Mouse (Mus musculus) liver, embryonic 13.5 days (tissue): ENCODE measurements around the gene Dgki. TPM values are rescaled to one million over a fixed set of nuclear protein-coding genes. Genes with fewer than 3 reads are reported as not detected.
"Not testable (repeated sequence)": the region's sequence is repeated elsewhere in the genome, so short reads cannot be mapped to it uniquely, and the experiment has no call there.

Experiments
- ATAC-seq: fragments of 200-750 bp; cut with Nextera tagmentation; 2 replicates; pipeline ENCODE4 v1.8.0; 2017; ENCODE audit warnings: low read depth, mild to moderate bottlenecking, moderate number of reproducible peaks, moderate library complexity
- DNase-seq: peaks from one replicate; pipeline ENCODE4 v3.0.0; 2022
- H3K27ac ChIP-seq: fragments of 300-500 bp; sonication (generic); 2 replicates; pipeline ENCODE4 v1.5.1; 2015; ENCODE audit warnings: moderate library complexity, mild to moderate bottlenecking, inconsistent platforms
- H3K27me3 ChIP-seq: fragments of 300-500 bp; sonication (generic); 2 replicates; pipeline ENCODE4 v1.6.1; 2015; ENCODE audit warnings: mild to moderate bottlenecking, inconsistent platforms
- H3K36me3 ChIP-seq: fragments of 300-500 bp; sonication (generic); 2 replicates; pipeline ENCODE4 v1.6.1; 2015; ENCODE audit warnings: mild to moderate bottlenecking, inconsistent platforms
- H3K4me1 ChIP-seq: fragments of 300-500 bp; sonication (generic); replicated peaks from 2 replicates; pipeline ENCODE4 v1.6.1; 2015; ENCODE audit warnings: inconsistent platforms
- H3K4me2 ChIP-seq: fragments of 300-500 bp; sonication (generic); 2 replicates; pipeline ENCODE4 v1.6.1; 2015; ENCODE audit warnings: inconsistent platforms, mild to moderate bottlenecking, moderate library complexity
- H3K4me3 ChIP-seq: fragments of 300-500 bp; sonication (generic); replicated peaks from 2 replicates; pipeline ENCODE4 v1.5.1; 2015; ENCODE audit warnings: mild to moderate bottlenecking, inconsistent platforms
- H3K9ac ChIP-seq: fragments of 300-500 bp; sonication (generic); 2 replicates; pipeline ENCODE4 v1.6.1; 2015; ENCODE audit warnings: mild to moderate bottlenecking, inconsistent platforms
- H3K9me3 ChIP-seq: fragments of 300-500 bp; sonication (generic); replicated peaks from 2 replicates; pipeline ENCODE4 v1.6.1; 2016; ENCODE audit warnings: inconsistent platforms
- WGBS: fragments of 180-500 bp; shearing (Covaris S2); methylation state at CpG from one replicate; pipeline ENCODE4 v1.1.7; 2015; ENCODE audit not compliant: insufficient replicate concordance; 5-methylcytosine and 5-hydroxymethylcytosine counted together
- polyA plus RNA-seq: library from polyadenylated mRNA; unstranded; fragments of >200 nt; fragmentation: Nextera tagmentation; extraction: Ambion mirVana; gene quantifications from 2 replicates; pipeline ENCODE4 v1.2.1, GENCODE M21; 2015

Dgki gene
- polyA plus RNA-seq, 1 experiment from 2014 or later = 0.06 TPM

DNA sequence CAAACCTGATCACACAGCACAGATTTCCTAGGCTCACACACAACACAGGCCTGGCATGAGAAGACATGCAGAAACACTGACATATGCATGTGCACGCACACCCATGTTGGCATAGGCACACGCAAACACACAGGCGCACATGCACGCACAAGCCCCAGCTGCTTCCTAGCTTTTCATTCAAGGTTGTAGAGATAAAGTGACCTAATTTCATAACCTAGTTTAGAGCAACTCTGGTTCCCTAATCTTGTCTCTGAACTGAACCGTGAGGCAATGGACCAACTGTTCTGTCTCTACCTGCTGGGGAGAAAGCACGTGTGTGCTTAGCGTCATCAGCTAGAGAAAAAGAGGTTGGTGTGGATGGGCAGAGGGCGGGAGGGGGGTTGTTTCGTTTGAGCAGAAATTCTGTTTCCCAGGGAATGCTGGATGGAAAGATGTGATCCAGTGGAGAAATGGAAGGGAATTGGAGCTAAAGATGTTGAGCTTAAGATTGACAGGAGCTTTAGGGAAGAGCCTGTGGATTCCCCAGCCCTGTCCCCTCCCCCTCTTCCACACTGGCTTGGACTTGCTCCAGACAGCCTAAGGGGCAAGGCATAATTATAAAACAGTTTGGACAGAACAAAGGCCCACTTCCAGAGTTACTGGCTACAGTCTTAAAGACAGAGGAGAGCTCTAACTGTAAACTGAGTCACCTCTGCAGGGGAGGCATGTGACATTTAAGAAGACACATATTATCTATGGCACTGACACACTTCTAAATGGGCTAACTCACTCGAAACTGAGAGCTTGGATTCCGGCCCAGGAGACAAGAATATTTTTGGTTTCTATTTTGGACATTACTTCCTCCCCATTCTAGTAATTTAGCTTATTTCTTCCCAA, 156.8 kb downstream of the Dgki start:
- H3K27me3 ChIP-seq = no peaks in the 10 kb centered on the region
- DNase-seq (no peak), ATAC-seq (no peak)
- no peaks in the 10 kb centered on the region for H3K36me3 ChIP-seq
- no peak overlapping the region for H3K4me2 ChIP-seq
- H3K27ac ChIP-seq = no peak overlapping the region
- H3K9ac ChIP-seq = no peak overlapping the region
- H3K9me3 ChIP-seq = no peaks in the 10 kb centered on the region
- WGBS = 69% methylated on average over 11 of the region's 11 CpGs
- no peaks in the 10 kb centered on the region for H3K4me1 ChIP-seq
- H3K4me3 ChIP-seq = no peak overlapping the region

DNA sequence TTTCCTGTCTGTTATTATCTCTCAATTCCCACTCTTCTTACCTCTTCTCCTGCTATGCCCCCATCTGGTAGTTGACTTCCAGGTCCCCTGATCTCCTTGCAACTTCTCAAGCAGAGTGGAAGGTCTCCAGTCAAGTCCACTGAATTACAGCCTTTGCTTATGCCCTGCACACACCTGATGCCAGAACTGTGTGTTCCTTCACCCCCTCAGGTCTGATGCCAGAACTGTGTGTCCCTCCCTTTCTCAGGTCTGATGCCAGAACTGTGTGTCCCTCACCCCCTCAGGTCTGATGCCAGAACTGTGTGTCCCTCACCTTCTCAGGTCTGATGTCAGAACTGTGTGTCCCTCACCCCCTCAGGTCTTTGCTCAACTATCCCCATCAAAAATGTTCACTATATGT, 161.2 kb downstream of the Dgki start:
- no peak overlapping the region for H3K9ac ChIP-seq
- H3K4me1 ChIP-seq = no peaks in the 10 kb centered on the region
- ATAC-seq (no peak), DNase-seq (no peak)
- H3K36me3 ChIP-seq = no peaks in the 10 kb centered on the region
- H3K9me3 ChIP-seq = no peaks in the 10 kb centered on the region
- no peak overlapping the region for H3K4me3 ChIP-seq
- no peak overlapping the region for H3K4me2 ChIP-seq
- no peaks in the 10 kb centered on the region for H3K27me3 ChIP-seq
- no peak overlapping the region for H3K27ac ChIP-seq

DNA sequence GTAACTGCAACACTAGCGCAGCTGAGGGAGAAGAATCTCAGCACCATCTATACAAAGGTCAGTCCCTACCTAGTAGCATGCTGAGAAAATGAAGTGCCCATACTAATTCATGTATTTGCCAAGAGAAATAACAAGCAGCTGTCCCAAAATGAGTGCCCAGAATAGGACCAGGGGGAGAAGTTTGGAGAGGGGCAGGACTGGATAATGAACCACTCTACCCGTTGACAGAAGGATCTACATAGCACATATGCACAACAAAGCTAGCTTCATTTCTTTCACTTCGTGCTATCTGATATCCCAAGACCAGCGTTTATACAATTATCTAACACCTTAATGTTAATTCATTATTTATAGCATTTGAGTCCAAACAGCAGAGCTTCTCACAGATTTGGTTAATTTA, 168.7 kb downstream of the Dgki start:
- H3K27me3 ChIP-seq = no peaks in the 10 kb centered on the region
- H3K4me1 ChIP-seq = no peaks in the 10 kb centered on the region
- no peaks in the 10 kb centered on the region for H3K9me3 ChIP-seq
- no peak for ATAC-seq
- no peak for DNase-seq
- H3K4me3 ChIP-seq = no peak overlapping the region
- no peak overlapping the region for H3K4me2 ChIP-seq
- no peak overlapping the region for H3K27ac ChIP-seq
- 68% methylated on average over 4 of the region's 4 CpGs for WGBS
- H3K9ac ChIP-seq = no peak overlapping the region
- no peaks in the 10 kb centered on the region for H3K36me3 ChIP-seq

DNA sequence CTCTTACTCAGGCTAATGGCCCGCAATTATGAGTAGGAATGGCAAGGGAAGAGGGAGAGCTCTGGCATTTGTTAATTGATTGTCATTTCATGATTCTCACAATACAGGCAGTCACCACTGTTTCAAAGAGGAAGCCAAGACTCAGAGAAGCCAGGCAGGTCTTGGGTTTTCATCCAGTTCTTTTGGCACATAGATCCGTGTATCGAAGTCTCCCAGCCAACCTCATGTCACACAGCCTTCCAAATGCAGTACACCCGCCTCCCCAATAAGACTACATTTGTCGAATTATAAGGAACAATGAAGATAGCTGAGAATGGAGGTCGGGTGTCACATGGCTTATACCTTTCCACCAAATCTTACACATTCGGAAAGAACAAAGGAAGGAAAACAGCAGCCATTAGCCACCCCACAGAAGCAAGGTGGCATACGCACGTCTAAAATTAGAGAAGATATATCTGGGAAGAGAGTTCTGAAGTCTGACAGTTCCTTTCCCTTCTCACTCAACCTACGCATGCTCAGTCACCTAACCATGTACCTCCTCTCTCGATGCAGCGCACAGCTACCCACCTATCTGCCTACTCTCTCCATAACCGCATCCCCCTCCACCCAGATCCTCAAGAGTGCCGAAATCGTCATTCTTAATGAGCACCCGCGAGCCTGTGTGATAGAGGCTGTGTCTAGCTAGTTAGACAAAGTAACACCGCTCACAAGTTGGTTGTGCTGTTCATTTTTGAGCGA, 179.4 kb downstream of the Dgki start:
- no peak overlapping the region for H3K4me3 ChIP-seq
- H3K27me3 ChIP-seq = no peaks in the 10 kb centered on the region
- H3K9me3 ChIP-seq = no peaks in the 10 kb centered on the region
- H3K36me3 ChIP-seq = no peaks in the 10 kb centered on the region
- ATAC-seq (no peak), DNase-seq (no peak)
- no peak overlapping the region for H3K9ac ChIP-seq
- WGBS = 73% methylated on average over 19 of the region's 19 CpGs
- H3K4me1 ChIP-seq = no peaks in the 10 kb centered on the region
- H3K4me2 ChIP-seq = no peak overlapping the region
- no peak overlapping the region for H3K27ac ChIP-seq

DNA sequence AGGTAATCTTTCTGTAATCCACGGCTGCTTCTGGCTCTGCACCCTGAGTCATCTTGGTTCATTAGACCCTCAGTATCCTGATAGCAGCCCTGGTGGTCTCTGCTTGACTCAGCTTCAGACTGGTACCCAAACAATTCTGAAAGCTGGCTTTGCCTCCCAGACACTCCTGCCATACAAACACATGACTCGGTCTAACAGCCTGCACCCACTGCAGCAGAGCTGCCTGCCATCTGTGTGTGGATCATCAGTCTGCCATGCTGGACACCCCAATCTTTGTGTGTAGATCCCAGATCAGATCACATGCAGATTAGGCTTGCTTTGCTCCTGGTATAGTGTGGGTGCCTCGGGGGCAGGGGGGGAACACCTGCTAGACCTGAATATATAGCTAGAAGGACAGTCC, 180.8 kb downstream of the Dgki start:
- ATAC-seq = no peak
- H3K27me3 ChIP-seq = no peaks in the 10 kb centered on the region
- no peak overlapping the region for H3K4me3 ChIP-seq
- WGBS = 50% methylated on average over 3 of the region's 3 CpGs
- no peaks in the 10 kb centered on the region for H3K9me3 ChIP-seq
- H3K4me2 ChIP-seq = no peak overlapping the region
- no peak overlapping the region for H3K9ac ChIP-seq
- H3K36me3 ChIP-seq = no peaks in the 10 kb centered on the region
- H3K4me1 ChIP-seq = no peaks in the 10 kb centered on the region
- H3K27ac ChIP-seq = no peak overlapping the region
- DNase-seq = no peak

DNA sequence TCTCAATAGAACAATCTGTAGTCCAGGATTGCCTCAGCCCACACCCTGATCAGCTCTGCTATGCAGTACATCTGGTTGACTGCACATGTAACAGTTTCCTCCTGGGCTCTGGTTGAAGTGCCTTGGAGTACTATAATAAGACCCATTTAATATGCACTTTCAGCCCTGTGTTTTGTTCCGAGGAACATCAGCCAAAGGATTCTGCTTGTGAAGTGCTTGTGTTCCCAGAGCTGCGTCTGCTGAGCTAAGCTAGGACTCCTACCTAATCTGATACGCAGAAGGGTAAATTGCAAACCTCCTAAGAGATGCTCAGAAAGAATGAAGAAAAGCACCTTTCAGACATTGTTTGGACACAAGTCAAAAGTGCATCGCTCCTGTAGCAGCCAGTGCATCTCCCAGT, 186.9 kb downstream of the Dgki start:
- ATAC-seq (no peak), DNase-seq (no peak)
- no peak overlapping the region for H3K4me3 ChIP-seq
- no peaks in the 10 kb centered on the region for H3K27me3 ChIP-seq
- no peak overlapping the region for H3K9ac ChIP-seq
- H3K36me3 ChIP-seq = no peaks in the 10 kb centered on the region
- no peak overlapping the region for H3K27ac ChIP-seq
- H3K4me1 ChIP-seq = no peaks in the 10 kb centered on the region
- no peaks in the 10 kb centered on the region for H3K9me3 ChIP-seq
- no peak overlapping the region for H3K4me2 ChIP-seq
- WGBS = 74% methylated on average over 4 of the region's 4 CpGs

DNA sequence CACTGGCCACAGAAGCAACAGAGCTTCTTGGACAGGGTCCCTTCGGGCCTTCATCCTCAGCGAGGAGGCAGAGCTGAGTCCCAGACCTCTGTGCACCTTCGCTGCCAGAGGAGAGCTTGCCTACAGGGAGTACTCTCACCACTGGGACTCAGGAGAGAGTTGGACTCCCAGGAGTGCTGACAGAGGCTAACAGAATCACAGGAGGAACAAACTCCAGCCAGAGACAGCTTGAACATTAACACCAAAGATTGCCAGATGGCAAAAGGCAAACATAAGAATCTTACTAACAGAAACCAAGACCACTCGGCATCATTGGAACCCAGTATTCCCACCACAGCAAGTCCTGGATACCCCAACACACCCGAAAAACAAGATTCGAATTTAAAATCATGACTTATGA, 193.7 kb downstream of the Dgki start:
- not testable (repeated sequence) for H3K4me1 ChIP-seq, H3K27ac ChIP-seq, H3K4me3 ChIP-seq, H3K9me3 ChIP-seq, ATAC-seq, H3K9ac ChIP-seq, H3K36me3 ChIP-seq, H3K4me2 ChIP-seq, DNase-seq, H3K27me3 ChIP-seq
- 56% methylated on average over 6 of the region's 6 CpGs for WGBS

DNA sequence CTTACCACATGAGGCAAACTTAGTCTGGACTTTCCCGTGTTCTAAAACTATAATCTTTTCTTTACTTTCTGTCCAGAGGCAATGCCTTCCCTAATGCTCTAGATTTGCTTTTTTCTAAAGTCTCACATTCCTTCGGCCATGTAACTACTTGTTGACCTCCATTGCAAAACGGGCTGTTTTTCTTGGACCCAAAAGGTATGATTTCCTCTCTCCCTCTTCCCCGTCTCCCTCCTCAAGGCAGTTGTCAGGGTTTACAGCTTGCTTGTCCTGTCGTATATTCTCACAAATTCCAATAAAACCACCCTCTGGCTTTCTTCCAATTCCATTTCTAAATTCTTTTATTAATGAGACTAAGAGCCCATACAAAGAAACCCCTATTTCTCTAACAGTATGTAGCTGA, 199.6 kb downstream of the Dgki start:
- Histone ChIP-seq H3K9ac (no peak overlapping the region), H3K9me3 (no peaks in the 10 kb centered on the region), H3K36me3 (no peaks in the 10 kb centered on the region), H3K4me1 (no peaks in the 10 kb centered on the region), H3K27me3 (no peaks in the 10 kb centered on the region), H3K4me2 (no peak overlapping the region), H3K27ac (no peak overlapping the region), H3K4me3 (no peak overlapping the region)
- ATAC-seq = no peak
- DNase-seq = no peak
- WGBS = 65% methylated on average over 5 of the region's 5 CpGs

DNA sequence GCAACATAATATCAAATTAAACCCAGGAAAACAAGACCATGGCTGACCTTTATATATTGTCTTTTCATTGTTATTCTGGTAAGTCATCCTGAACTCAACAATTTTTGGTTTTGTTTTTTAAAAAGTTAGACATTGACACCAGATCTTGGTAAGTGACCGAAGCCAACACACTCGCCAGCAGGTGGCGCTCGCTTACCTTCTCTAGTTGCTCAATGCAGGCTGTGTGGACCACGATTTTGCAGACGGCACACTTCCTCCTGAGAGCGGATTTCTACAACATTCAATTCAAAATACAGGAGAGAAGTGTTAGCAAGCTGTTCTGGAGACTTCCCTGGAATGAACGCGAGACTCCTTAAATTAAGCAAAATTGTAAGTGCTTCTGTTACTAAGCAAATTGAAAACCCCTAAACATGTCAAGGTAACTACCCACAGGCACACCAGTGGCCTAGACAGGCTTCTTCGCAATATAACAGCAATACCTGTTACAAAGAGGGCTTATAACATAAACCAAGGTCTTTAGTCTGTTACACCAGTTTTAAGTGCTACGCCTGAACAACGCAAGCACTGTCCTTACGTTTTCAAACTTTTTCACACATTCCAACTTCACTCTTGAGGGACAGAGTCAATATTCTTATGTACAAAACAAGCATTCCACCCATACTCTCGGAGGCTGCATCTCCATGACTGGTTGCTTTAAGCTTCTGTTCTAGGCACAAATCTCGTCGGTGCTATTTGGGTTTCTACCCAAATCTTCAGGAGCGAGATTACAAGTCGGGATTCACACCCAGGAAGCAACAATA, 202.4 kb downstream of the Dgki start:
- ATAC-seq = no peak

DNA sequence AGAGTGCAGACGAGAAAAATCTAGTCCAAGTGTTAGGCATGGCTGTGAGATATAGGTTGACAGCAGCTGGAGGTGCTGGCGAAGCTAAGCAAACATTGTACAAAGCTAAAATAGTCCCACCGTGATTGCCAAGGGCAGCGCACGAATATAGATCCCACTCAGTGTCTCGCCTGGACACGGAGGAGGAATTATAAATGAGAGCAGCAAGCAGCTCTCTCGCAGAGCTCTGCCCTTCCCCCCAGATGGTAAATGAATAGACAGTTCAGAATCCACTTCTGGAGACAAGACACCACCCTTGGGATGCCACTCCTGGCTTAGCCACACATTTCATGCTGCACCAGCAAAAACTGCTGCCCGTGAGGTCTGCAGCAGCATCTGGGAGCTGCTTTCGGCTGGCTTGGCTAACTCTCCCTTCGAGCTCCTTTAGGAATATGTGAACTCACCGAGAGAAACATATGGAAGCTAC, 203.1 kb downstream of the Dgki start:
- Histone ChIP-seq H3K9ac (no peak overlapping the region), H3K36me3 (no peaks in the 10 kb centered on the region), H3K4me1 (no peaks in the 10 kb centered on the region), H3K27ac (no peak overlapping the region), H3K4me2 (no peak overlapping the region), H3K9me3 (no peaks in the 10 kb centered on the region), H3K27me3 (no peaks in the 10 kb centered on the region), H3K4me3 (no peak overlapping the region)
- ATAC-seq = no peak
- 49% methylated on average over 12 of the region's 12 CpGs for WGBS
- DNase-seq = no peak

More for the DNA sequence above, 202.4 kb downstream of the Dgki start:
- WGBS = 39% methylated on average over 18 of the region's 18 CpGs
- Histone ChIP-seq H3K27me3 (no peaks in the 10 kb centered on the region), H3K27ac (no peak overlapping the region), H3K4me3 (no peak overlapping the region), H3K36me3 (no peaks in the 10 kb centered on the region), H3K9me3 (no peaks in the 10 kb centered on the region), H3K9ac (no peak overlapping the region), H3K4me2 (no peak overlapping the region), H3K4me1 (no peaks in the 10 kb centered on the region)
- peak; percentile 30 for DNase-seq
